Mouse (Mus musculus) pancreas, adult 10 weeks (tissue): Measurements from ENCODE around the gene Efna4. TPM values are rescaled to one million over a fixed set of nuclear protein-coding genes. Genes with fewer than 3 reads are reported as not detected.

ENCODE experiments used
- polyA plus RNA-seq: library from polyadenylated mRNA; stranded (reverse); fragments of 350-450 nt; fragmentation: Illumina TruSeq; extraction: RNeasy Lipid Tissue Mini Kit (QIAGEN cat#74804); gene quantifications from one replicate; pipeline ENCODE4 v1.2.3, GENCODE M21; 2015; ENCODE audit warnings: low read depth, low replicate concordance; ENCODE audit not compliant: insufficient read depth

Efna4 gene
- polyA plus RNA-seq: 0.52 TPM

DNA sequence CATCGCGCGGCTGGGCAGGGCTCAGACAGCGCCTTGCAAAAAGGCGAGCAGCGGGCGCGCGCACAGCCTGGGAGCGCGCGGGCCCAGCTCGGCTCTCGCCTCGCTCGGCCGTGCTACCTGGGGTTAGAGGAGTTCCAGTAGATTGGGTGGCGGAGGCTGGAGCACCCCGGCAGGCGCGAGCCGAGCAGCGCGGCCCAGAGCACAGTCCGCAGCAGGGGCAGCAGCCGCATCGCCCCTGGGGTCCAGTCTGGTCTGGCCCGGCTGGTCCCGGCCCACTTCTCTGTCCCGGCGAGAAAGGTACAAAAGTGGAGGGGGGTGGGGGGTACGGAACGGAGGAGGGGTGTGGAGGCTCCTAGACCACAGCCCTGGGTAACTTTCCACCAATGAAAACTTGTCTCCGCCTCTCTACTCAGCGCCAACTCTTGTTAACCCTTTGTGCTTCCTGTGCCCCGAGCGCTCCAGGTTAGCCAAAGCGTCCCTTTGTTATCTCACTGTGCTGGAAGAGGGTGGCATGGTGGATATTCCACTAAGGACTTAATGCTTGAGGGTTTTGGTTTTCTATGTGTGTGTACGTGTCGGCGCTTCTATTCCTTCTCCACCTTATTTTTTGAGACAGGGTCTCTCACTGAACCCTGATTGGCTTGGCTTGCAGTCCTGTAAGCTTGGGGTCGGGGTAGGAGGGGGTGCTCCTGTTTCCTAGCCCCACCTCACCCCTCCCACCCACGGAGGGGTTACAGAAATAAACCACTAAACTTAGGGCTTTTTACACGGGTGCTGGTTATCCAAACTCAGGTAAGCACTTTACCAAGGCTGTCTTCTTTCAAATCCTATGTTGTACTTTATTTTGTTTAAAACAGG, at the start of gene Efna4:
Efna4 (minus strand) TSS at position 308 of the 858 bp plus-strand sequence.

DNA sequence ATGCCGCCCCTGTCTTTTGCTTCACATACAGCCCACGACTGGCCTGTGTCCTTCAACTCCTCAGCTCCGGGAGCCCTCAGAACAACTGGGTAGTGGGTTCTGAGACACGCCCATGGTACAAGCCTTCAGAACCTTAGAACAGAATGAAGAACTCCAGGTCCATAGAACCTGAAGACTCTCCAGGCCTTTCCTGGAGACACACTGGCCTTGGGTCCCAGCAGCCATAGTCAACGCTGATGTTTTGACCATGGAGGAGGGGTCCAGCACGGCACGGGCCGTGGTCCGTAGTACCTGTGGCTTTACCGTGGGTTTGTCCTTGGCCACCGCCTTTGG, 27.3 kb upstream of the Efna4 start, which contains the start of gene Dcst1:
Dcst1 (minus strand) TSS at position 101 of the 333 bp plus-strand sequence.

GRCm38 (mm10) chr3:89361675-89362074, 23.8 kb upstream of the Efna4 start, which contains the start of gene Dcst2:
Gene Dcst2, plus strand, starts transcription at chr3:89361975.

GRCm38 (mm10) chr3:89349869-89350501, 12.2 kb upstream of the Efna4 start, which contains the start of gene Adam15:
Gene Adam15, minus strand, starts transcription at chr3:89349996.

DNA sequence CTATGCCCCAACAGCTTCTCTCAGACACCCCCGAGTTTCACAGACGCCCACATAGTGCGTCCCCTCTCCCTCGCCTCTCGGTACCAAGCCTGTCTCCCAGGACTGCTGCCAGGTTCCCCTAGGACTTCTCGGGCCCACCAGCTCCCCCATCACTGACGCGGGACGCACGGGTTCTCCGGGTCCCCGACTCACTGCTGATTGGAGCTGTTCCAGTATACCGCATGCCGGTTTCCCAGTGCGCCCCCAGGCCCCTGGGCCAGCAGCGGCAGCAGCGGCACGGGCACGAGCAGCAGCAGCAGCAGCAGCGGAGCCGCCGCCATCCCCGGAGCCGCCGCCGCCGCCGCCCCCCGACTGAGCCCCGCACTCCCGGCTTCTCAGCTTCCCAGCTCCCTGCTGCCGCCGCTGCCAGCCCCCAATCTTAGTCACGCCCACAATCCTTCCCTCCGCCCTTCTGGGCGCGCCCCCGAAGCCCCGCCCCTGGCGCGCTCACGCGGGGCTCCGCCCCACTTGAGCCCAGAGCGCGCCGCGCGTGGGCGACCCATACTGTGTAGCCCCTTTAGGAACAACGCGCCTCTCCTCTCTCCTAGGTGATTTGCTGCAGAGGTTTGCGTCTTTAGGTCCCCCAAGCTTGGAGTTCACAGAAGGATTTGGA, 15.2 kb downstream of the Efna4 start, which contains the start of gene Efna3:
Efna3 (minus strand) TSS at position 452 of the 652 bp plus-strand sequence.

Other genes with a start within 250 kb of the Efna4 start
- gene Rusc1, start 244.7 kb downstream of the Efna4 start, polyA plus RNA-seq: 11.2 TPM
- not detected for gene Gm43738, start 236.9 kb downstream of the Efna4 start, polyA plus RNA-seq
- gene Fdps, start 236.1 kb downstream of the Efna4 start, polyA plus RNA-seq: 15.9 TPM
- 1.7 TPM for gene Pklr, start 201.9 kb downstream of the Efna4 start, polyA plus RNA-seq
- gene Hcn3, start 177.8 kb downstream of the Efna4 start, polyA plus RNA-seq: 1.8 TPM
- gene Clk2, start 173.2 kb downstream of the Efna4 start, polyA plus RNA-seq: 30.4 TPM
- gene Scamp3, start 160.6 kb downstream of the Efna4 start, polyA plus RNA-seq: 15.8 TPM
- gene Fam189b, start 154.9 kb downstream of the Efna4 start, polyA plus RNA-seq: 5.7 TPM
- 18.0 TPM for gene Gba, start 135.1 kb downstream of the Efna4 start, polyA plus RNA-seq
- 20.7 TPM for gene Thbs3, start 122.8 kb downstream of the Efna4 start, polyA plus RNA-seq
- gene Mtx1, start 110.9 kb downstream of the Efna4 start, polyA plus RNA-seq: 31.8 TPM
- gene Muc1, start 109.0 kb downstream of the Efna4 start, polyA plus RNA-seq: 71.5 TPM
- gene Krtcap2, start 92.1 kb downstream of the Efna4 start, polyA plus RNA-seq: 94.1 TPM
- gene Trim46, start 91.7 kb downstream of the Efna4 start, polyA plus RNA-seq: 2.9 TPM
- 46.0 TPM for gene Dpm3, start 78.7 kb downstream of the Efna4 start, polyA plus RNA-seq
- 48.2 TPM for gene Slc50a1, start 67.5 kb downstream of the Efna4 start, polyA plus RNA-seq
- 15.3 TPM for gene Efna1, start 56.9 kb downstream of the Efna4 start, polyA plus RNA-seq
- gene Efna3, start 15.1 kb downstream of the Efna4 start, polyA plus RNA-seq: not detected
- 66.8 TPM for gene Adam15, start 12.0 kb upstream of the Efna4 start, polyA plus RNA-seq
- gene Dcst2, start 23.9 kb upstream of the Efna4 start, polyA plus RNA-seq: not detected
- not detected for gene Dcst1, start 27.2 kb upstream of the Efna4 start, polyA plus RNA-seq
- 9.6 TPM for gene Zbtb7b, start 56.7 kb upstream of the Efna4 start, polyA plus RNA-seq
- 0.83 TPM for gene Lenep, start 64.8 kb upstream of the Efna4 start, polyA plus RNA-seq
- gene Flad1, start 73.8 kb upstream of the Efna4 start, polyA plus RNA-seq: 5.6 TPM
- 5.7 TPM for gene Cks1b, start 80.4 kb upstream of the Efna4 start, polyA plus RNA-seq
- 14.1 TPM for gene Shc1, start 80.4 kb upstream of the Efna4 start, polyA plus RNA-seq
- 15.3 TPM for gene Pygo2, start 92.2 kb upstream of the Efna4 start, polyA plus RNA-seq
- 14.1 TPM for gene Pbxip1, start 98.7 kb upstream of the Efna4 start, polyA plus RNA-seq
- 5.8 TPM for gene Pmvk, start 116.5 kb upstream of the Efna4 start, polyA plus RNA-seq
- 1.5 TPM for gene Kcnn3, start 182.1 kb upstream of the Efna4 start, polyA plus RNA-seq